Mouse (Mus musculus) CH12.LX (cell line): ENCODE measurements around the gene St8sia1.
"Not testable (repeated sequence)": the region's sequence is repeated elsewhere in the genome, so short reads cannot be mapped to it uniquely, and the experiment has no call there.

Experiments
- CTCF ChIP-seq, 2 experiments: IDR thresholded peaks in 1 of 2; conservative IDR thresholded peaks in 1 of 2; 2 replicates each; pipeline ENCODE4 v1.5.1; 2011 to 2012; ENCODE audit warnings: low read depth in 2 of 2, low read length in 2 of 2, improper control_type of control experiment in 1 of 2, inconsistent platforms in 1 of 2, mild to moderate bottlenecking in 1 of 2, moderate library complexity in 1 of 2
- E2F4 ChIP-seq: IDR thresholded peaks from 2 replicates; pipeline ENCODE4 v1.6.1; 2011; ENCODE audit warnings: low read depth, low read length, improper control_type of control experiment; ENCODE audit not compliant: insufficient replicate concordance
- MAZ ChIP-seq: IDR thresholded peaks from 2 replicates; pipeline ENCODE4 v1.6.1; 2012; ENCODE audit warnings: low read depth, mild to moderate bottlenecking, inconsistent platforms, low read length, improper control_type of control experiment, moderate library complexity
- TBP ChIP-seq: conservative IDR thresholded peaks from 2 replicates; pipeline ENCODE4 v1.6.1; 2011; ENCODE audit warnings: low read depth, low read length, improper control_type of control experiment
- UBTF ChIP-seq: IDR thresholded peaks from 2 replicates; pipeline ENCODE4 v1.6.1; 2012; ENCODE audit warnings: low read depth, mild to moderate bottlenecking, inconsistent platforms, low read length, improper control_type of control experiment, moderate library complexity

DNA sequence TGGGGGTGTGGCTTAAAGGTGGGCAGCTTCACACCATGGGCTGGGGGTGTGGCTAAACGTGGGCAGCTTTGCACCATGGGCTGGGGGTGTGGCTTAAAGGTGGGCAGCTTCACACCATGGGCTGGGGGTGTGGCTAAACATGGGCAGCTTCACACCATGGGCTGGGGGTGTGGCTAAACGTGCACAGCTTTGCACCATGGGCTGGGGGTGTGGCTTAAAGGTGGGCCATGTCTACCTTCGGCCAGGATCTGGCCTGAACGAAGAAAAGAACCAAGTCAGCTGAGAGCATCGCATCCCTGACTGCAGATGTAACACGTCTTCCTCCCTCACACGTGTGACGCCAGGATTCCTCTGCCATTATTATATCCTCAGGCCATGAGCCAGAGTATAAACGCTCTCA lies 41.0 kb upstream of the St8sia1 start:
- not testable (repeated sequence) for TF ChIP-seq E2F4; CTCF (conservative IDR thresholded peaks at IDR 0.05 in 1 of 2, IDR thresholded peaks at IDR 0.05 in 1 of 2; ENCODE audit: low read depth in 2 of 2, low read length in 2 of 2); UBTF; TBP; MAZ
